Mouse (Mus musculus) left cerebral cortex, postnatal 10 days (tissue): ENCODE results near the gene Jade3. TPM values are rescaled to one million over a fixed set of nuclear protein-coding genes. Genes with fewer than 3 reads are reported as not detected.
"Not testable (repeated sequence)": the region's sequence is repeated elsewhere in the genome, so short reads cannot be mapped to it uniquely, and the experiment has no call there.

Source experiments
- DNase-seq, 2 experiments: peaks; one replicate each; pipeline ENCODE4 v3.0.0; 2021 to 2022; ENCODE audit warnings: low spot score in 2 of 2, mixed read lengths in 1 of 2; ENCODE audit errors: extremely low spot score in 1 of 2
- intact Hi-C: fragments of 180-260 bp; cut with DNase I; formaldehyde crosslinking; loops from one replicate; pipeline ENCODE4 v1.15.1; 2025
- total RNA-seq, 2 experiments: library from RNA; stranded (reverse); gene quantifications; 2 replicates each; pipeline ENCODE4 v1.2.3; 2021

Gene Jade3
- 1 to 10 TPM; 7.3 to 8.1 TPM for total RNA-seq

DNA sequence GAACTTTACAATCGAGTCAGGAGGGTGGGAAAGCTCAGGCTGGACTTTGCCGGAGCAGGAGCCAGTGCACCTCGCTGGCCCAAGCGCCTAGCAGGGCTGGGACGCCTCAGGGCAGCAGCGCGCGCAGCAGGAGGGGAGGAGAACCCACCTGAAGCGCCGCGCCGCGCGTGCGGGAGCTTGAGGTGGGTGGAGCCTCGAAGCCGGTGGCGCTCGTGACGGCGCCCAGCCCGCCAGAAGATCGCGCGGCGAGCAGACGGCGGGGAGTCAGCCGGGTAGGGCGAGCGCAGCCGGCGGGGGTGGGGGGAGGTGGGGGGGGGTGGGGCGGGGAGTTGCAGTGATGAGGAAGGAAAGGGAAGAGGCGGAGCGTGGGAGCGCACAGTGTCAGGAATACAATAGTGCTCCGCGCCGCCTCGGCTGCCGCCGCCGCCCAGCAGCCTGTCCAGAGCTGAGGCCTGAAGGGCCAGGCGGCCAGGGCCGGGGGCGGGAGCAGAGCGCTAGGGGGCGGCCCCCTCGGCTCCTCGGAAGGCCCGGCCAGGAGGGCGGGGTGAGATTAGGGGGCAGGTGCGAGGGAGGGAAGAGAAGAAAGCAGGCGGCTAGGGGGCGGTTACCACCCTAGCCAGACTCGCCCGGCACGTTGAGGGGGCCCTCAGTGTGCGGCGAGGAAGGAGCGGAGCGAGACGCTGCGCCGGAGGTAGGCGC is at the start of gene Jade3:
TSS of gene Jade3 (plus strand) at position 549 of the 699 bp plus-strand sequence.
- peak; percentile 37 to 83 for DNase-seq
- intact Hi-C loops, result no loop called here

DNA sequence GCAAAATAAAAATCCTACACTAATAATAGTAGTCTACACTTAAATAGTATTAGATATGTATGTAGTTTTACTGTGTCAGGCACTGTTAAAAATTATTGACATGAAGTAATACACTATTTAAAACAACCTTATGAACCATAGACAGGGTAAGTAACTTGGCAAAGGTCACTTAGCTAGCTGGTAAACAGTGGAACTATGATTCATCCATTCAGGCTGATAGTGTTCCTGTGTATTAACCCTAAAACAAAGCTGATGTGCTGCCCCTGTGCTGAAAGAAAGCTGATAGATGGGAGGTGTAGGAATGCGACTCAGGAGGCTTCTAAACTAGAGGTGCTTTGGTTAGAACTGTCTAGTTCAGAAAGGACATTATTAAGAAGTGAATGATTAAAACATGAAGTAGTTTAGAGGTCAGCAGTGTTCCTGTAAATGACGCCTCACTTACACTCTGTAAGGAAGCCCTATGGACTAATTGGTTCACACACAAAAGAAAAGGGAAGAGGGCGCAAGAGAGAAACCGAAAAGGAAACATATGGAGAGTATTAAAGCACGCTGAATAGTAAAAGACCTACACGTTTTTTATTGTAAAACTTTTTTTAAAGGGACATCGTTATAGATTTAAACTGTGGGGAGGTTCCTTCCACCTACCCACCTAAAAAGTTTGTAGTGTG is 46.0 kb upstream of the Jade3 start:
- intact Hi-C loops, result no loop called here
- DNase-seq, result no peak

- intact Hi-C loops, result no loop called here
- DNase-seq, result no peak
Measured at GRCm38 (mm10) chrX:20382260-20382659, 43.2 kb upstream of the Jade3 start.

- intact Hi-C loops, result no loop called here
- no peak for DNase-seq
Measured at GRCm38 (mm10) chrX:20387006-20387405, 38.5 kb upstream of the Jade3 start.

DNA sequence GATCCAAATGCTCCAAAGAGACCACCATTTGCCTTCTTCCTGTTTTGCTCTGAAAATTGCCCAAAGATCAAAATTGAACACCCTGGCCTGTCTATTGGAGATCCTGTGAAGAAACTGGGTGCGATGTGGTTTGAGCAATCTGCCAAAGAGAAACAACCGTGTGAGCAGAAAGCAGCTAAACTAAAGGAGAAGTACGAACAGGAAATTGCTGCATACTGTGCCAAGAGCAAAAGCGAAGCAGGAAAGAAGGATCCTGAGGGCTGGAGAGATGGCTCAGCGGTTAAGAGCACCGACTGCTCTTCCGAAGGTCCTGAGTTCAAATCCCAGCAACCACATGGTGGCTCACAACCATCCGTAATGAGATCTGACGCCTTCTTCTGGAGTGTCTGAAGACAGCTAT is 33.5 kb upstream of the Jade3 start:
- DNase-seq, intact Hi-C loops: not testable (repeated sequence)

DNA sequence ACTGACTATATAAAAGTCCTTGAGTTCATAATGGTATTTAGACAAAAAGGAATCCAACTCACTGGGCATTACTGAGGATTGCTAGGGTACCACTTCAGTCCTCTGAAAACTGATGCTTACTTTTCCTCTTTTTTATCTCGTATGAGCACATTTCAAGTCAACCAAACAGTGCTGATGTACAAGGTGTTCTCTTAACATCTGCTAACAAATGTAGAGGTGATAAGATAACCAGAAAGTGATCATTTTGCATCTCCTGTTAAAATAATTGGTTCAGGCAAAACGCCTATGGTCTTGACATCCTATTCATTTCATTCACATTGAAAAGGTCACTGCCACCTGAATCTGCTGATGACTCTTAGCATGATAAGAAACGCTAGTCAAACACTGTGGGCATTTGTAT is 32.5 kb upstream of the Jade3 start:
- no peak for DNase-seq
- intact Hi-C loops, result no loop called here

DNA sequence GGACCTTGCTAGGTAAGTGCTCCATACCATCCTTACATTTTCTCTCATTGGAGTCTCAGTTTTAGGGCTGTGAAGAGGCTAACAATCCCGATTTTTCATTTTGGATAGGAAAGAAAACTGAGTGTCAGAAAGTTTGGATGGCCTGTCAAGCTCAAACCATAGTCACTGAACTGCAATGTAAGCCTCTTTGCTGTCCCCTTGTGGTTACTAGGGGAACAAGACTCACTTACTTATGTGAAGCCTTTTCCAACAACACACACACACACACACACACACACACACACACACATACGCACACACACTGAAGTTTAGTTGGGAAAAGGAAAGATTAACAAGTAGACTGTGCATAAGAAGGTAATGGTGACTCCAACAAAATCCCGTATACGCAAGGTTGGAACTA is 21.4 kb upstream of the Jade3 start:
- intact Hi-C loops, result no loop called here
- no peak for DNase-seq

- intact Hi-C loops, result no loop called here
- DNase-seq, result no peak
Measured at GRCm38 (mm10) chrX:20406909-20407308, 18.6 kb upstream of the Jade3 start.

- intact Hi-C loops, result no loop called here
- DNase-seq, result no peak
Measured at GRCm38 (mm10) chrX:20407676-20408075, 17.8 kb upstream of the Jade3 start.

DNA sequence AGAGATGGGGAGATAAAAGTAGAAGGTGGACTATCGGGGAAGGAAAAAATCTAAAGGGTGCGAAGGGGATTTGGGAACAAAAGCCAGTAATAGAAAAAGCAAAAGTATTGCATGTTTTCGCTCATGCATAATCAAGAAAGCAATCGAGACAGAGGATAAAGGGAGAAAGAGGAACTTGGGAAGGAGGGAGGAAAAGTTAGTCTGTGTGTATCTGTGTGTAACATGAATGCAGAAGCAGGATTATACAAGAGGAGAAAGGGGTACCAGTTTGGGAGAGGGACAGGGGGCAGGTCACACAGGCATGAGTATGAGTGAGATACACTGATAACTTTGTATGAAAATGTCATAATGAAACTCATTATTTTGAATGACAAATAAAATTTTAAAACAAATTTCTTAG is 14.1 kb upstream of the Jade3 start:
- intact Hi-C loops, result no loop called here
- DNase-seq, result no peak

GRCm38 (mm10) chrX:20412221-20412620 is 13.3 kb upstream of the Jade3 start:
- no peak for DNase-seq
- intact Hi-C loops, result no loop called here

DNA sequence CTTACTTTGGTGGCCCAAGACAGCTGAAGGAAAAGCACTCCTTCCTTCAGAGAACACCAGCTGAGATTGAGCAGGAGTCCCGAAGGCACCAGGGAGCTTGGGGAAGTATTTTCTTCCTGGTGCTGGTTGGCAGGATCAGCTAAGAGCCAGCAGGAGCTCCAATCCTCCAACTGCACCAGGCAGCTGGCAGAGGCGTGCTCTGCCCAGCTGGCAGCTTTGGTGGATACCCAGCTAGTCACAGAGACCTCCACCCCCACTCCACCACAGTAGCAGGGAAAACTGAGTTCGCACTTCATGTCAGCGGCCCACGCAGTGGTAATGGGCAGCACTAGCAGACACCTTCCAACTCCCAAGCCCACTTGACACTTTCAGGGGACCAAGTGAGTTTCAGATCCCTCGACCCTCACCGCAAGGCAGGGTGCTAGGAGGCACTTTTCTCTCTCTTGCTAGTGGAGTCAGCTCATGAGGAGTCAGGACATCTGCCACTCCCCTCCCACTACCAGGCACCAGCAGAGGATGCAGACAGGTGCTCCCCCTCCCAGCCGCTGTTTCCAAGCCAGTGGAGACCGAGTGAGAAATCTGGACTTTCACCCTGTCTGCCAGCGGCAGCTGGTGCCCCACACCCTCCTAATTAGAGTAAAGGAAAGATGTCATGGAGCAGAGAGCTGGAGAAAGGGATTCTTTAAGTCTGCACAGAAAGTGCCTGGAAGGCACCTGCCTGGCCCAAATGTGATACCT is 10.4 kb upstream of the Jade3 start:
- intact Hi-C loops, result no loop called here
- peak in 1 of 2 experiments; percentile 19 for DNase-seq

GRCm38 (mm10) chrX:20418461-20418860 is 7.0 kb upstream of the Jade3 start:
- intact Hi-C loops, result no loop called here
- DNase-seq, result no peak

DNA sequence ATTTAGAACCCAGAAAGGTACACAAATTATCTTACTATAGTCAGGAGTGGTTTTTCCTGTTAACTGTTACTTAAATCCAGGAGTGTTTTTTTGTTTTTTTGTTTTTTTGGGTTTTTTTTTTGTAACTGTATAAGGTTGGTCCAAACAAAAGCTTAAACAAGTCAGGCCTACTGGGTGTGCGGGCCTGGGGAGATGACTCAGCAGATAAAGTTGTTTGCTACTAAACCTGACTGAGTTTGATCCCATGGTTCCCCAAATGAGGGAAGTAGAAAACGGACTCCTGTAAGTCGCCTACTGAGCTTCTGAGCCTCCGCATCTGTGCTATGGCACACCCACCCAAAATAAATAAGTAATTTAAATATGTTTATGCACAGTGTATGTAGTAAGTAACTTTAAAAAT is 6.0 kb upstream of the Jade3 start:
- intact Hi-C loops, result no loop called here
- no peak for DNase-seq

GRCm38 (mm10) chrX:20425839-20426449 is 456 bp downstream of the Jade3 start:
- DNase-seq, result peak in 1 of 2 experiments; percentile 40
- intact Hi-C loops, result no loop called here

- no peak for DNase-seq
- intact Hi-C loops, result no loop called here
Measured at GRCm38 (mm10) chrX:20483213-20483612, 57.7 kb downstream of the Jade3 start.

DNA sequence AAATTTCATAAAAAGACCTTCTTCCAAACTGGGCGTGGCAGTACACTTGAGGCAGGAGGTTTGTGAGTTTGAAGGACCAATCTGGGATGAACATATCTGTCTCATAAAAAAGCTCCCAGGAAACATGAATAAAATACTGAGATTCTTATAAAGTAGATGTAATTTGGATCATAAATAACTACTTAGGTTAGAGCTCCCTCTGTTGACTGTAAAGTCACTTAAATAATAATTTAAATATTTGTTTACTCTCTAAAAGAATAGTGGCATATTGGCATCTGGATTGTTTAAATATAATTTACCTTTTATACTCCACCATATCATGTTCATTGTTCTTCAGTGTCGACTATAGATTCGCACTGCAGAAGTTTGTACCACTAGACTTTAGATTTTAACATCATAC is 72.2 kb downstream of the Jade3 start:
- intact Hi-C loops, result no loop called here
- DNase-seq, result no peak

- DNase-seq, result no peak
- intact Hi-C loops, result no loop called here
Measured at GRCm38 (mm10) chrX:20520290-20520939, 94.9 kb downstream of the Jade3 start.

DNA sequence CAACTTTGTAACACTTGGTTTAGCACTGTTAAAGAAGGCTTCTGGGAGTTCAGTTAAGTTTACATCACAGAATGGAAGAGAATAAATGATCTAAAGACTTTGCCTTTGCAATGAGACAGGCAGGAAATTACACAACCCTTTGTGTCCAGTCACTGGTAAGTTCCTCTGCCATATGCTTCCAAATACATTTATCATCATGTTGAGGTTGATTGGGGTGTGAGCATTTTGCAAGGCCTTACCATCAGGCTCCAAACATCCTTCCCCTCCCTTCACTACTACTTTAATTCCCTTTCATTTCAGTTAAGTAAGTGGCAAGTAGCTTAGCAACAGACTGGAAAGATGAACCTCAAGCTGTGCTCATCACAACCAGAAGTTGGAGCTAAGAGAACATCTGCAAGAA is 96.1 kb downstream of the Jade3 start:
- no peak for DNase-seq
- intact Hi-C loops, result no loop called here
